11 mouse cellular contexts compared by ENCODE assay signal in genomic region chr17:73031796-73032195, GRCm38 (mm10).
"Had no signal": no experiment of that assay in that cellular context is flagged by ENCODE, and none has a peak within 500 bp of the region (broad histone marks: within the 10 kb centered on the region; RNA-seq: fewer than 3 reads in every experiment).

No protein-coding gene starts in this region.

- H3K27ac ChIP-seq: kidney, embryonic 15.5 days; limb, embryonic 13.5 days; liver, embryonic 14.5 days; midbrain, embryonic 13.5 days; neural tube, embryonic 15.5 days had no signal

- H3K9me3 ChIP-seq: kidney, embryonic 15.5 days; limb, embryonic 13.5 days; midbrain, embryonic 13.5 days; neural tube, embryonic 15.5 days had no signal

- H3K27me3 ChIP-seq: kidney, embryonic 15.5 days; limb, embryonic 13.5 days; midbrain, embryonic 13.5 days; neural tube, embryonic 15.5 days had no signal

- H3K9ac ChIP-seq: kidney, embryonic 15.5 days; limb, embryonic 13.5 days; liver, embryonic 14.5 days; midbrain, embryonic 13.5 days; neural tube, embryonic 15.5 days had no signal

- H3K4me3 ChIP-seq: kidney, embryonic 15.5 days; limb, embryonic 13.5 days; midbrain, embryonic 13.5 days; myocyte; neural tube, embryonic 15.5 days had no signal

- ATAC-seq: midbrain, embryonic 13.5 days had no signal

- H3K36me3 ChIP-seq: kidney, embryonic 15.5 days; limb, embryonic 13.5 days; midbrain, embryonic 13.5 days; neural tube, embryonic 15.5 days had no signal

- DNase-seq: kidney, adult 2 months; kidney, postnatal 14 days; left cerebral cortex, postnatal 4 days; lung, postnatal 36 days; spleen, adult 18-20 months had no signal

- H3K4me2 ChIP-seq: kidney, embryonic 15.5 days; limb, embryonic 13.5 days; midbrain, embryonic 13.5 days; neural tube, embryonic 15.5 days had no signal

- H3K4me1 ChIP-seq: midbrain, embryonic 13.5 days had no signal
